Mouse (Mus musculus) heart, postnatal 14 days (tissue): ENCODE results near the gene Ahnak2. TPM values are rescaled to one million over a fixed set of nuclear protein-coding genes. Genes with fewer than 3 reads are reported as not detected.
A peak's percentile ranks its signal among the peaks of the same experiment; 100 is the strongest.
"Not testable (repeated sequence)": the region's sequence is repeated elsewhere in the genome, so short reads cannot be mapped to it uniquely, and the experiment has no call there.

Experiments used
- DNase-seq, 2 experiments: peaks; one replicate each; pipeline ENCODE4 v3.0.0; 2021 to 2022
- intact Hi-C: fragments of 180-260 bp; cut with DNase I; formaldehyde crosslinking; loops from one replicate; pipeline ENCODE4 v1.15.1; 2025
- total RNA-seq, 2 experiments: library from RNA; stranded (reverse); gene quantifications; 2 replicates each; pipeline ENCODE4 v1.2.3; 2021

The Ahnak2 gene
- total RNA-seq, 2 experiments from 2014 or later, result 14.5 to 19.5 TPM

DNA sequence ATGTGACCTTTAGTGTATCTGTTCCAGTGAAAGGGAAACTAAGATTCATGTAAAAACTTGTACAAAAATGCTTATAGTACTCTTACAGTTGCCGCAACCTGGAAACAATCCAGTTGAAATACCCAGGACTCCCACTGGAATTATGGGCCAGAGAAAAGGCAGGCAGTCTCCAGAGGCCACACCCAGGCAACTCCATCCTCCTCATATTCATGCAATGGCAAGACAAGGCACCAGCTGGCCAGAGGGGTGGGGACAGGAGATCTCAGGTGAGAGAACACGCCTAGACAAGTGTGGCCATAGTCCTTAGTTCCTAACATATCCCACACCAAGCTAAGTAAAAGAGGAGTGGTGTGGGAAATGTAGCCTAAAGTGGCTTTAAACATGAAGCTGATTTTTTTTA is 20.2 kb upstream of the Ahnak2 start:
- intact Hi-C loops, result no loop called here
- DNase-seq, result no peak

- no peak for DNase-seq
- intact Hi-C loops, result no loop called here
These were observed 19.5 kb upstream of the Ahnak2 start for GRCm38 (mm10) chr12:112821974-112822373.

GRCm38 (mm10) chr12:112821216-112821615 is 18.8 kb upstream of the Ahnak2 start:
- DNase-seq, result no peak
- intact Hi-C loops, result no loop called here

- intact Hi-C loops, result no loop called here
- no peak for DNase-seq
These were observed 18.0 kb upstream of the Ahnak2 start for GRCm38 (mm10) chr12:112820401-112820999.

GRCm38 (mm10) chr12:112819057-112819662 is 16.7 kb upstream of the Ahnak2 start:
- no peak for DNase-seq
- intact Hi-C loops, result no loop called here

DNA sequence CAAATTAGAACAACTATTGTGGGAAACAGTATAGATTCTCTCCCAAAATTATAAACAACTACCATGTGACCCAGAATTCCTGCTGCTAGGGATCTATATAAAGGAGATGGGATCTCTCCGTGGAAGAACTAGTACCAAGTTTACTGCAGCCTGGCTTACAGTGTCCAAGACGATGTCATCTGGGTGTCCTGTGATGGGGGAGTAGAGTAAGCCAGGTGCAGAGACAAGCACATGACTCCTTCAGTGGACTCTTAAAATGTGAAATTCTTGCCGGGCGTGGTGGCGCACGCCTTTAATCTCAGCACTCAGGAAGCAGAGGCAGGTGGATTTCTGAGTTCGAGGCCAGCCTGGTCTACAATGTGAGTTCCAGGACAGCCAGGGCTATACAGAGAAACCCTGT is 14.4 kb upstream of the Ahnak2 start:
- DNase-seq, result not testable (repeated sequence)
- intact Hi-C loops, result loop anchor here (2.0 kb wide), 1 partner anchor 26 kb away; no protein-coding TSS in a partner anchor

DNA sequence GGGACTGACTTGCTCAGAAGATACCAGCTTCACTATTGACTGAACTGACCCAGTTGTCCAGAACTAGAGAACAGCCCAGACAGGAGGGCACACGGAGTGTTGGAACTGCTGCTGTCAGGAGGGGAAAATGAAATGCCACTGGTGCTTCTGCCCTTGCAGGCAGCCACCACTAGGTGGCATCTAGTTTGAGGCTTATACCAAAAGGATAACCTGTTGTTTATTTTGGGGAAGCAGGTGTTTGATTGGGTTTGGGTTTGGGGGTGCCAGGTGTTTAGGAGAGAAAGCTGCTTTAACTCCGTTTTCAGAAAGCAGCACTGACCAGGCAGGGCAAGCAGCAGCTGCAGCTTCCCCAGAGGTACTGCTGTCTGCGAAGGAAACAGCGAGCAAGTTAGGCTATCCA is 13.8 kb upstream of the Ahnak2 start:
- intact Hi-C loops, result loop anchor here (2.0 kb wide), 1 partner anchor 27 kb away; no protein-coding TSS in a partner anchor
- peak; percentile 60 to 69 for DNase-seq

DNA sequence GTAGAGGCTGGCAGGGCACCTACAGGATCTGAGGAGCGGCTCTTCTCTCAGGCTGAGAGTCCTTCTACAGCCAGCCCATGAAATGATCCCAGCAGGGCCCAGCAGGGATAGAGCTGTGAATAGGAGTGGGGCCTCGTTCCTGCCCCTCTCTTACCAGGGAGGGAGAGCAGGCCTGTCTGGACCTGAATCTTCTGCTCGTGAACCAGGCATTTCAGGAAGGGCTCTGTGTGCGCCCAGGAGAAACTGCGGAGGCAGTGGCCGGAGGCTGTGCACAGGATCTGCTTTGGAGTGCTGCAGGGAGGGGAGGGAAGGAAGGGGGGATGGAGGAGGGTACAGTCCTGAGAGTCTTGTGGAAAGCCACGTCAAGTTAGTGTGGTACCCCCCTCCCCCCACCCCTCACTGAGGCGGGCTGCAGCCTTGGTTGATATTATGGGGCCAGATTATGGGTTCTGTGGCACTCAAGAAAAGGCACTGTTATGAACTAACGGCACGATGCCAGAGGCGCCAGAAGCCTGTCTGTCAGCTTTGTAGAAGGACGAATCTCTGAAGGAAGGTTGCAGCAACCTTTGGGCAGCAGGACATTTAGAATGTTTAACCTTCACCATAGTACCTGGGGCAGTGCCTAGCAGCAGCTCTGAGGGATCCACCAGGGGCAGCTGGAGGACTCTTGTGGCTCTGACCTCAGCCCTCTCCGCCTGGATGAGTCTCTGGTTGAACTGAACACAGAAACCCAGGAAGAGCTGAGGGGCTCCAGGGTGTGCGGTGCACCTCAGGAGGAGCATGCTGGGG is 12.4 kb upstream of the Ahnak2 start:
- no peak for DNase-seq
- intact Hi-C loops, result no loop called here

- no peak for DNase-seq
- intact Hi-C loops, result no loop called here
These were observed 10.9 kb upstream of the Ahnak2 start for GRCm38 (mm10) chr12:112813370-112813769.

- no peak for DNase-seq
- intact Hi-C loops, result loop anchor here (2.0 kb wide), 1 partner anchor 19 kb away; the partner anchor contains the start of gene Cdca4
These were observed 7.8 kb upstream of the Ahnak2 start for GRCm38 (mm10) chr12:112810092-112810885.

GRCm38 (mm10) chr12:112809641-112810040 is 7.2 kb upstream of the Ahnak2 start:
- intact Hi-C loops, result loop anchor here (2.0 kb wide), 1 partner anchor 19 kb away; the partner anchor contains the start of gene Cdca4
- no peak for DNase-seq

GRCm38 (mm10) chr12:112808587-112809364 is 6.3 kb upstream of the Ahnak2 start, which contains the start of gene Clba1:
Gene Clba1, plus strand, starts transcription at chr12:112808937.
- peak; percentile 94 to 95 for DNase-seq
- intact Hi-C loops, result no loop called here

DNA sequence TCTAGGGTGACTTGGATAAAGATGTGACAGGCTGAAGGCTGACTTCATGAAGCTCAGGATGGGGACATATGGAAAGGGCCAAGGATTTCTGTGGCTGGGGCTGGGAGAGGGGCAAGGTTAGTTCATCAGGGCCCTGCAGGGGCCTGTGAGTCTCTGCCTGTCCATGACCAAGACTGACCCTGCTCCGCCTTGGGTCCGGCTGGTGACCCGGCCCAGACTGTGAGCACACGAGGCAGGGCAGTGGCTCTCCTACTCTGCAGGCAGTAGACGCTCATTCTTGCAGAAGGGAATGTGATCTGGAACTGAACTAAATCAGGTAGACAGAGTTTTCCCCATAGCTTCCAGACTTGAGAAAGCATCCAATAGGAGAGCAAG is 5.7 kb upstream of the Ahnak2 start:
- no peak for DNase-seq
- intact Hi-C loops, result no loop called here

DNA sequence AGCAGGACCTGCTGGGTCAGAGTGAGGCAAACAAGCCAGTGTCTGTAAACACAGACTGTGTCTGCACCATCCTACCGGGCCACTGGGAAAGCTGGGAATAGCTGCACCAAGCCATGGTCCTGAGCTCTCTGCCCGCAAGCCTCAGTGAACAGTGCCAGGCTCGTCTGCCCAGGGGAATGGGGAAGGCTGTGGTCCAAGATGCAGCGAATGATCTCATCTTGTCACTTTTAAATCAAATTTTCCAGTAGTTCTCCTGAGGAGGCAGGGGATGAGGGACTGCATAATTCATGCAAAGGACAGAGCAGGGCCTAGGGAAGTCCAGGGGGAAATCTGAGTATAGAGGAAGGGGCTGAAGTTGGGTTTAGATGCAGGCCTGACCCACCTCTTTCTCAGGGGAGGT is 5.3 kb upstream of the Ahnak2 start:
- no peak for DNase-seq
- intact Hi-C loops, result no loop called here

- intact Hi-C loops, result no loop called here
These were observed 3.6 kb upstream of the Ahnak2 start for GRCm38 (mm10) chr12:112806044-112806443.

DNA sequence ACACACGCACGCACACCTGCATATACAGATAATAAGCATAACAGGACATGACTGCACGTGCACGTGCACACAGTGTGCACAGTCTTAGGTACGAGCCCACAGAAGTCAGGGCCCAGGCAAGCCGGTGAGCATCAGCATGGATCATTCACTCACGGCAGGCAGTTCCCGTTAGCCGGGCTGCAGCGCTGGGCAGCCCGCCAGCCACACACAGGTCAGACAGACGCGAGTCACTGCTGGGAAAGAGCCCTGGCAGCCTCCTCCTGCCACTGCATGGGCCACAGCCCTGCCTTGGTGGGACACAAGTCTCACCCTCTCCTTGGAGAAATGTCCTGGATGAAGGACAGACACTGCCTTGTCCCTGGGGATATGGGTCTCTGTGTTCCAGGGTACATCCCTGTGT is 1.6 kb upstream of the Ahnak2 start:
- DNase-seq, result peak; percentile 57 to 60
- intact Hi-C loops, result loop anchor here (5.0 kb wide), 1 partner anchor 57 kb away; no protein-coding TSS in a partner anchor

More at GRCm38 (mm10) chr12:112806044-112806443, 3.6 kb upstream of the Ahnak2 start:
- DNase-seq, result no peak

- no peak for DNase-seq
- intact Hi-C loops, result loop anchor here (5.0 kb wide), 1 partner anchor 56 kb away; no protein-coding TSS in a partner anchor
These were observed 460 bp upstream of the Ahnak2 start for GRCm38 (mm10) chr12:112802917-112803316.

DNA sequence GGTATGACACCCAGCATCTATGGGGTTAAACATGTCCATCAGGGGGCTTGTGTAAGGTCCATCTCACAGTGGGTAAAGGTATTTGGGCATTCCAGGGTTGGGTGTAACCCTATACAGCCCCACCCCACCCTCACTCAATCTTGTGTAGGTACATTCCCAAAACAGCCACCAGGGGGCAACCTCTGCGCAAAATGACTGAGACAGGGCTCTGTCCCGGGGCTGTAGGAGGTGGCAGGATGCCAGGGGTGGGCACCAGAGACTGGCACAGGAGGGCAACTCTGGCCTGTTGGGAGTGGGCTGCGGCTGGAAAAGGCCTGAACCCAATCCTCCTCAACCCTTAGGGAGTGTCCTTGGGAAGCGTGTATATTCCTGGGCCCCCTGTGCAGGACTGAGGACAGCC is 2.0 kb downstream of the Ahnak2 start:
- intact Hi-C loops, result loop anchor here (5.0 kb wide), 1 partner anchor 53 kb away; no protein-coding TSS in a partner anchor
- peak; percentile 69 to 82 for DNase-seq

DNA sequence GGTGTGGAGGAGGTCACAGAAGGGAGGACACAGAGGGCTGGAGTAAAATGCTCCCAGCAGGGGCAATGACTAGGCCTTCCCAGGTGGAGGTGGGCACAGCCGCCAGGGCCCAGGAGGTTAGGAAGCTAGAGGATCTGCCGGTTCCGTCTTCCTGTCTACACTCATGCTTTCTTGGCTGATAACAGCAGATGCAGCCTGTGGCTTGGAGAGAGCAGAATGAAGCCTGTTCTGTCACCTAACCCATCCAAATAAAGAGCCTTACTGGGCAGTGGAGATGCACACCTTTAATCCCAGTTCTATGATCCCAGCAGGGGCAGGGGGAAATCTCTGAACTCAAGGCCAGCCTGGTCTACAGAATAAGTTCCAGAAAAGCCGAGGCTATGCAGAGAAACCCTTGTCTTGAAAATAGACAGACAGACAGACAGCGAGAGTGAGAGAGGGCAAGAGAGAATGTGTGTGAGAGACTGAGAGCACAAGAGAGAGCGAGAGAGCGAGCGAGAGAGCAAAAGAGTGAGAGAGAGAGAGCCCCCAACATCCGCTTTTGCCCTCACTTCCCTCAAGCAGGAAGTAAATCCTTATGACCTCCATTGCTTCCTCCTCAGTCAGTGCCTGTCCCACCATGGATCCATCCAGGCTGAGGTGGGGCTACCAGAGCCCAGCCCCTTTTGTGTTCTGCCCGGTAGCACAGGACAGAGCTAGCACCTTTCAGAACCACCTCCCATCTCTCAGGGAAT is 3.1 kb downstream of the Ahnak2 start:
- no peak for DNase-seq
- intact Hi-C loops, result no loop called here
